Mouse (Mus musculus): ENCODE results near the gene Pak1. TPM values are rescaled to one million over a fixed set of nuclear protein-coding genes. Genes with fewer than 3 reads are reported as not detected.
"Not testable (repeated sequence)": the region's sequence is repeated elsewhere in the genome, so short reads cannot be mapped to it uniquely, and the experiment has no call there.

Gene Pak1
- total RNA-seq, 2 experiments from 2014 or later: 17.4 to 23.7 TPM

GRCm38 (mm10) chr7:97842332-97842731 is 54.0 kb downstream of the Pak1 start:
- H3K27ac ChIP-seq: peak overlapping the region; percentile 78
- DNase-seq: no peak
- intact Hi-C loops (cut with DNase I): loop anchor here (2.0 to 5.0 kb wide), 2 partner anchors 55 to 96 kb away; partner anchors contain the start of gene Pak1
- H3K4me3 ChIP-seq: peak overlapping the region; percentile 74
- TF ChIP-seq CTCF (IDR thresholded peaks at IDR 0.05): no peak

- TF ChIP-seq CTCF (IDR thresholded peaks at IDR 0.05): peak; percentile 31
- Histone ChIP-seq H3K4me3 (peak overlapping the region; percentile 74), H3K27ac (peak overlapping the region; percentile 78)
- intact Hi-C loops (cut with DNase I): loop anchor here (2.0 to 5.0 kb wide), 2 partner anchors 56 to 96 kb away; partner anchors contain the start of gene Pak1
- peak; percentile 83 for DNase-seq
These were observed 54.6 kb downstream of the Pak1 start for GRCm38 (mm10) chr7:97842806-97843570.

- H3K4me3 ChIP-seq: no peak overlapping the region
- DNase-seq: no peak
- no peak for TF ChIP-seq CTCF (IDR thresholded peaks at IDR 0.05)
- intact Hi-C loops (cut with DNase I): loop anchor here (5.0 kb wide), 1 partner anchor 57 kb away; the partner anchor contains the start of gene Pak1
- H3K27ac ChIP-seq: peak overlapping the region; percentile 31; the same call in 1 of the 2 replicates
These were observed 56.1 kb downstream of the Pak1 start for GRCm38 (mm10) chr7:97844419-97844818.

- intact Hi-C loops (cut with DNase I): no loop called here
- no peak for TF ChIP-seq CTCF (IDR thresholded peaks at IDR 0.05)
These were observed 57.2 kb downstream of the Pak1 start for GRCm38 (mm10) chr7:97845546-97845945.

GRCm38 (mm10) chr7:97846539-97846938 is 58.2 kb downstream of the Pak1 start:
- no peak overlapping the region for H3K27ac ChIP-seq
- peak; percentile 22; the same call in 1 of the 2 replicates for TF ChIP-seq CTCF (IDR thresholded peaks at IDR 0.05)
- DNase-seq: no peak
- H3K4me3 ChIP-seq: no peak overlapping the region
- intact Hi-C loops (cut with DNase I): no loop called here

More at GRCm38 (mm10) chr7:97845546-97845945, 57.2 kb downstream of the Pak1 start:
- peak; percentile 21 for DNase-seq
- no peak overlapping the region for H3K4me3 ChIP-seq
- H3K27ac ChIP-seq: no peak overlapping the region

- intact Hi-C loops (cut with DNase I); DNase-seq: not testable (repeated sequence)
These were observed 61.2 kb downstream of the Pak1 start for GRCm38 (mm10) chr7:97849557-97849956.

GRCm38 (mm10) chr7:97850331-97850730 is 62.0 kb downstream of the Pak1 start:
- H3K27ac ChIP-seq: peak overlapping the region; percentile 78
- TF ChIP-seq CTCF (IDR thresholded peaks at IDR 0.05): no peak
- intact Hi-C loops (cut with DNase I): loop anchor here (5.0 kb wide), 1 partner anchor 62 kb away; no protein-coding TSS in a partner anchor
- DNase-seq: peak; percentile 56
- no peak overlapping the region for H3K4me3 ChIP-seq

More at GRCm38 (mm10) chr7:97849557-97849956, 61.2 kb downstream of the Pak1 start:
- H3K27ac ChIP-seq: peak overlapping the region; percentile 78
- H3K4me3 ChIP-seq: not testable (repeated sequence)

GRCm38 (mm10) chr7:97863512-97863911 is 75.2 kb downstream of the Pak1 start:
- Histone ChIP-seq H3K4me3 (no peak overlapping the region), H3K27ac (peak overlapping the region; percentile 65; the same call in 1 of the 2 replicates)
- no peak for DNase-seq
- TF ChIP-seq CTCF (IDR thresholded peaks at IDR 0.05): no peak
- intact Hi-C loops (cut with DNase I): no loop called here

- peak overlapping the region; percentile 65 for H3K27ac ChIP-seq
- intact Hi-C loops (cut with DNase I): no loop called here
- no peak for TF ChIP-seq CTCF (IDR thresholded peaks at IDR 0.05)
- H3K4me3 ChIP-seq: no peak overlapping the region
- no peak for DNase-seq
These were observed 76.2 kb downstream of the Pak1 start for GRCm38 (mm10) chr7:97864531-97864930.

- Histone ChIP-seq H3K4me3 (no peak overlapping the region), H3K27ac (no peak overlapping the region)
- no peak for DNase-seq
- no peak for TF ChIP-seq CTCF (IDR thresholded peaks at IDR 0.05)
- intact Hi-C loops (cut with DNase I): loop anchor here (5.0 kb wide), 1 partner anchor 44 kb away; no protein-coding TSS in a partner anchor
These were observed 79.5 kb downstream of the Pak1 start for GRCm38 (mm10) chr7:97867866-97868265.

- intact Hi-C loops (cut with DNase I): loop anchor here (5.0 kb wide), 1 partner anchor 44 kb away; no protein-coding TSS in a partner anchor
- DNase-seq: no peak
- no peak overlapping the region for H3K27ac ChIP-seq
- H3K4me3 ChIP-seq: no peak overlapping the region
- no peak for TF ChIP-seq CTCF (IDR thresholded peaks at IDR 0.05)
These were observed 80.4 kb downstream of the Pak1 start for GRCm38 (mm10) chr7:97868766-97869165.

GRCm38 (mm10) chr7:97872396-97872795 is 84.1 kb downstream of the Pak1 start:
- H3K27ac ChIP-seq: no peak overlapping the region
- H3K4me3 ChIP-seq: no peak overlapping the region
- no peak for TF ChIP-seq CTCF (IDR thresholded peaks at IDR 0.05)
- no peak for DNase-seq
- intact Hi-C loops (cut with DNase I): no loop called here

GRCm38 (mm10) chr7:97873317-97873716 is 85.0 kb downstream of the Pak1 start:
- no peak for DNase-seq
- no peak overlapping the region for H3K4me3 ChIP-seq
- no peak overlapping the region for H3K27ac ChIP-seq
- TF ChIP-seq CTCF (IDR thresholded peaks at IDR 0.05): no peak
- intact Hi-C loops (cut with DNase I): no loop called here
